Comparison of ENCODE assay signal across 9 mouse cellular contexts in the genomic region with DNA sequence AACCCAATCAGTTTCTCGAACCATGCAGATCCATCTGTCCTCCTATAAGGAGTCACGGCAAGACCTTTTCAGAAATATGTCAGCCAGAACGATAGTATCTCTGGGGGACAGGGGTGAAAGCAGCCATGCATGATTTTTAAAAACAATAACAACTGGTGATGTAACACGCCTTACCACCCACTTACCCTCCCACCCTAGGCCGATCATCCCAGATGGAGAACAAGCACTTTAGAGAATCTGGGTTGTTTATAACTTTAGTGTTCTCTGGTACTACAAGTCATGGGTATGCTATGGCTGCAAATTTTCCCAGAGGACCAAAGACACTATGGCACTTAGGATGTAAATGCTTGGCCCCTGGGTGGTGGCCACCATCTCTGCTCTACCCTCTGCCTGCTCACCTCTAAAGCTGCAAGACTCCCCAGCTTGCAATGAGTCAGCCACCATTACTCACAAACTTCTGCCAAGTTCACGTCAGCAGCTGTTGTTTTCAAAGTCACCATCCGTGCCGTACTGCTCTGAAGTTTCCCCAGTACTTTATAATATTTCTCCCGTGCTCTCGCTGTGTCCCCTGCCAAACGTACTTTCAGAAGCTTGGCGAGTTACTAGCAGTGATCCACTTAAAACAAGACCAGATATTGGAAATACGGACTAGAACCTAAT. TPM values are rescaled to one million over a fixed set of nuclear protein-coding genes. Genes with fewer than 3 reads are reported as not detected.
DNase-seq lines count a peak whose midpoint lies in the region; ATAC-seq and TF ChIP-seq lines count a peak whose summit lies in the region.
"Had no signal": no experiment of that assay in that cellular context is flagged by ENCODE, and none has a peak within 500 bp of the region (broad histone marks: within the 10 kb centered on the region; RNA-seq: fewer than 3 reads in every experiment).

No protein-coding gene starts in this region.

- peaks cover 65% of the 10 kb centered on the region for H3K79me3 ChIP-seq in C2C12 (ENCODE audit: low read depth)

- H3K4me2 ChIP-seq in kidney, embryonic 14.5 days (replicated peaks; ENCODE audit: low read depth, low read length): no peak overlapping the region

- H3K9me3 ChIP-seq in kidney, embryonic 14.5 days (ENCODE audit: control insufficient read depth, low read length): no peaks in the 10 kb centered on the region

- H3K4me1 ChIP-seq in kidney, embryonic 14.5 days (ENCODE audit: control insufficient read depth, insufficient read depth, low read length): peaks cover 18% of the 10 kb centered on the region
- peaks cover 9% of the 10 kb centered on the region for H3K4me1 ChIP-seq in lung, adult 2 months (ENCODE audit: control insufficient read depth, insufficient read depth, low read length)

- no peak for TF ChIP-seq POLR2A in lung, adult 2 months (IDR thresholded peaks at IDR 0.05; ENCODE audit: borderline replicate concordance, extremely low read depth, low read depth, low read length)

- 0 out of 2 replicates have a peak, but pooled peaks have one; percentile 13 for ATAC-seq in kidney, embryonic 14.5 days (ENCODE audit: low FRiP score, low TSS enrichment)

- TF ChIP-seq CTCF in C2C12 (IDR thresholded peaks at IDR 0.05; ENCODE audit: control insufficient read depth, insufficient read depth, insufficient read length): no peak
- no peak for TF ChIP-seq CTCF in lung, adult 2 months (IDR thresholded peaks at IDR 0.05; ENCODE audit: insufficient read depth, low read length)

- peaks cover 99% of the 10 kb centered on the region for H3K79me2 ChIP-seq in C2C12 (ENCODE audit: control insufficient read depth, insufficient read depth)

- no peak overlapping the region for H3K4me3 ChIP-seq in kidney, embryonic 14.5 days (ENCODE audit: low read length)
- H3K4me3 ChIP-seq in C2C12 (ENCODE audit: insufficient read depth, poor library complexity, severe bottlenecking): no peak overlapping the region
- H3K4me3 ChIP-seq in lung, adult 2 months (replicated peaks; ENCODE audit: extremely low read depth, low read depth, low read length): no peak overlapping the region

- DNase-seq in kidney, postnatal 14 days: no peak
- peak; percentile 62 for DNase-seq in adrenal gland, postnatal 25 days
- peak; percentile 28 for DNase-seq in lung, adult 2 months
- no peak for DNase-seq in embryo, embryonic 11 days
- no peak for DNase-seq in frontal cortex, postnatal 14 days (ENCODE audit: low spot score in 2 of 2)
- DNase-seq in spleen, postnatal 14 days (ENCODE audit: low spot score in 2 of 2): no peak
- DNase-seq: left cerebral cortex, postnatal 4 days had no signal

- no peaks in the 10 kb centered on the region for H3K27me3 ChIP-seq in kidney, embryonic 14.5 days (ENCODE audit: control insufficient read depth, insufficient read depth, low read length)
- no peaks in the 10 kb centered on the region for H3K27me3 ChIP-seq in C2C12 (ENCODE audit: control insufficient read depth, insufficient read depth, insufficient read length)

- no peak overlapping the region for H3ac ChIP-seq in C2C12 (ENCODE audit: control insufficient read depth, insufficient read length, low read depth)

- no peak overlapping the region for H3K9ac ChIP-seq in kidney, embryonic 14.5 days (ENCODE audit: low read depth, low read length)

- no peaks in the 10 kb centered on the region for H3K36me3 ChIP-seq in kidney, embryonic 14.5 days (ENCODE audit: control insufficient read depth, insufficient read depth, low read length)
- no peaks in the 10 kb centered on the region for H3K36me3 ChIP-seq in C2C12 (ENCODE audit: control insufficient read depth, insufficient read depth)

- H3K27ac ChIP-seq in kidney, embryonic 14.5 days (ENCODE audit: low read depth, low read length): no peak overlapping the region

- 75% methylated on average over 13 of the region's 13 CpGs for WGBS in kidney, embryonic 14.5 days
- 74% methylated on average over 13 of the region's 13 CpGs for WGBS in lung, adult 2 months

TF ChIP-seq in C2C12, 6 proteins besides CTCF, POLR2A, EP300 and RAD21:
- TF ChIP-seq FOSL1 (IDR thresholded peaks at IDR 0.05; ENCODE audit: insufficient read depth, low read length, poor library complexity, severe bottlenecking) (peak; percentile 17), MYOD1 (IDR thresholded peaks at IDR 0.05; ENCODE audit: control insufficient read depth, insufficient read length, low read depth) (peak; percentile 88), USF1 (IDR thresholded peaks at IDR 0.05; ENCODE audit: low read depth) (no peak)

RNA-seq across cellular contexts. Expression of gene Klhl2, which starts 7.9 kb away (rescaled TPM):
- 10.8 and 15.5 TPM in 2 replicates for polyA plus RNA-seq in kidney, embryonic 14.5 days (2014; fragmentation: Nextera tagmentation; extraction: Ambion mirVana)
- polyA plus RNA-seq in C2C12 (2012; fragmentation: generic; extraction: Trizol): 12.1 TPM
- total RNA-seq in adrenal gland, postnatal 25 days (2021): 88.0 and 88.5 TPM in 2 replicates
- polyA plus RNA-seq in lung, adult 2 months (2012; rRNA removed): 11.7 and 13.7 TPM in 2 replicates

Comparison
In these comparisons a context has a peak if more than half of its experiments do, and no peak if none do; other contexts are left out.
1. DNase-seq: peak in adrenal gland, postnatal 25 days (single experiment) and lung, adult 2 months (single experiment); none in kidney, postnatal 14 days (single experiment), embryo, embryonic 11 days (single experiment), frontal cortex, postnatal 14 days (0 of 2) and spleen, postnatal 14 days (0 of 2).